In genomic region chr2:91254725-91255380, GRCm38 (mm10) we compare ENCODE assay signal across 9 mouse cellular contexts. TPM values are rescaled to one million over a fixed set of nuclear protein-coding genes. Genes with fewer than 3 reads are reported as not detected.
A peak's percentile ranks its signal among the peaks of the same experiment; 100 is the strongest.
DNase-seq lines count a peak whose midpoint lies in the region; ATAC-seq lines count a peak whose summit lies in the region.
"Had no signal": no experiment of that assay in that cellular context is flagged by ENCODE, and none has a peak within 500 bp of the region (broad histone marks: within the 10 kb centered on the region; RNA-seq: fewer than 3 reads in every experiment).

No protein-coding gene starts in this region.

- H3K27ac ChIP-seq in intestine, embryonic 14.5 days (ENCODE audit: low read depth), result no peak overlapping the region
- H3K27ac ChIP-seq in intestine, embryonic 15.5 days, result no peak overlapping the region
- H3K27ac ChIP-seq in embryonic facial prominence, embryonic 11.5 days (replicated peaks; ENCODE audit: low read depth, low read length), result no peak overlapping the region
- H3K27ac ChIP-seq in limb, embryonic 10.5 days, result no peak overlapping the region

- H3K9ac ChIP-seq in intestine, embryonic 14.5 days (ENCODE audit: low read length), result no peak overlapping the region
- H3K9ac ChIP-seq in intestine, embryonic 15.5 days, result no peak overlapping the region
- H3K9ac ChIP-seq in embryonic facial prominence, embryonic 11.5 days (replicated peaks; ENCODE audit: low read length), result no peak overlapping the region

- H3K4me2 ChIP-seq in intestine, embryonic 14.5 days (ENCODE audit: low read length), result no peak overlapping the region
- no peak overlapping the region for H3K4me2 ChIP-seq in intestine, embryonic 15.5 days (replicated peaks)
- H3K4me2 ChIP-seq in embryonic facial prominence, embryonic 11.5 days (ENCODE audit: low read depth, low read length), result no peak overlapping the region

- no peak overlapping the region for H3K4me3 ChIP-seq in intestine, embryonic 14.5 days (ENCODE audit: low read depth, low read length)
- no peak overlapping the region for H3K4me3 ChIP-seq in intestine, embryonic 15.5 days (replicated peaks)
- no peak overlapping the region for H3K4me3 ChIP-seq in embryonic facial prominence, embryonic 11.5 days (ENCODE audit: low read depth, low read length)
- H3K4me3 ChIP-seq in limb, embryonic 10.5 days, result peak overlapping the region; percentile 71; the same call in 1 of the 2 replicates

- DNase-seq in embryo, embryonic 10.5 days (ENCODE audit: low spot score), result peak; percentile 29
- no peak for DNase-seq in embryo, embryonic 10 days (ENCODE audit: low spot score)
- DNase-seq in intestine, embryonic 14.5 days (ENCODE audit: low spot score), result peak; percentile 49
- DNase-seq in embryonic facial prominence, embryonic 11.5 days (ENCODE audit: low spot score), result peak; percentile 52
- no peak for DNase-seq in limb, embryonic 10.5 days (ENCODE audit: low spot score)
- DNase-seq in layer of hippocampus, postnatal 10 days (ENCODE audit: low spot score in 2 of 2), result no peak
- DNase-seq in urinary bladder, postnatal 10 days (ENCODE audit: low spot score), result no peak

- no peaks in the 10 kb centered on the region for H3K9me3 ChIP-seq in intestine, embryonic 14.5 days (ENCODE audit: control insufficient read depth, low read length)
- no peaks in the 10 kb centered on the region for H3K9me3 ChIP-seq in intestine, embryonic 15.5 days
- H3K9me3 ChIP-seq in embryonic facial prominence, embryonic 11.5 days (replicated peaks; ENCODE audit: control insufficient read depth, low read length), result no peaks in the 10 kb centered on the region
- H3K9me3 ChIP-seq in limb, embryonic 10.5 days (replicated peaks), result no peaks in the 10 kb centered on the region
- H3K9me3 ChIP-seq: megakaryocyte, embryonic 14.5 days had no signal

- 31% methylated on average over 8 of the region's 8 CpGs for WGBS in intestine, embryonic 14.5 days
- WGBS in intestine, embryonic 15.5 days, result 40% methylated on average over 8 of the region's 8 CpGs
- 19% methylated on average over 8 of the region's 8 CpGs for WGBS in embryonic facial prominence, embryonic 11.5 days
- 17% methylated on average over 8 of the region's 8 CpGs for WGBS in limb, embryonic 10.5 days

- no peaks in the 10 kb centered on the region for H3K36me3 ChIP-seq in intestine, embryonic 14.5 days (ENCODE audit: control insufficient read depth, insufficient read depth, low read length)
- H3K36me3 ChIP-seq in intestine, embryonic 15.5 days, result no peaks in the 10 kb centered on the region
- no peaks in the 10 kb centered on the region for H3K36me3 ChIP-seq in embryonic facial prominence, embryonic 11.5 days (replicated peaks; ENCODE audit: control insufficient read depth, insufficient read depth, low read depth, low read length)
- no peaks in the 10 kb centered on the region for H3K36me3 ChIP-seq in limb, embryonic 10.5 days

- peaks cover 21% of the 10 kb centered on the region for H3K27me3 ChIP-seq in intestine, embryonic 14.5 days (replicated peaks; ENCODE audit: control insufficient read depth, insufficient read depth, low read length)
- peaks cover 14% of the 10 kb centered on the region; the same call in 1 of the 2 replicates for H3K27me3 ChIP-seq in intestine, embryonic 15.5 days (replicated peaks)
- H3K27me3 ChIP-seq in embryonic facial prominence, embryonic 11.5 days (ENCODE audit: control insufficient read depth, insufficient read depth, low read length), result no peaks in the 10 kb centered on the region; the same call in 1 of the 2 replicates
- peaks cover 47% of the 10 kb centered on the region for H3K27me3 ChIP-seq in limb, embryonic 10.5 days (ENCODE audit: low read depth, poor library complexity, severe bottlenecking)

- ATAC-seq in intestine, embryonic 14.5 days (replicated peaks; ENCODE audit: low FRiP score, low TSS enrichment, low read depth), result no peak
- no peak for ATAC-seq in intestine, embryonic 15.5 days
- ATAC-seq in embryonic facial prominence, embryonic 11.5 days (replicated peaks; ENCODE audit: insufficient number of reproducible peaks, low FRiP score, low TSS enrichment, low read depth), result no peak

- peaks cover 17% of the 10 kb centered on the region for H3K4me1 ChIP-seq in intestine, embryonic 14.5 days (replicated peaks; ENCODE audit: control insufficient read depth, insufficient read depth, low read length)
- H3K4me1 ChIP-seq in intestine, embryonic 15.5 days (replicated peaks), result peaks cover 24% of the 10 kb centered on the region
- peaks cover 6% of the 10 kb centered on the region for H3K4me1 ChIP-seq in embryonic facial prominence, embryonic 11.5 days (ENCODE audit: control insufficient read depth, insufficient read depth, low read length)
- H3K4me1 ChIP-seq in limb, embryonic 10.5 days, result peaks cover 49% of the 10 kb centered on the region

RNA-seq across cellular contexts. Expression of gene Pacsin3, which starts 0.9 kb away (rescaled TPM):
- 25.1 and 25.5 TPM in 2 replicates for polyA plus RNA-seq in intestine, embryonic 14.5 days (2014; fragmentation: Nextera tagmentation; extraction: Ambion mirVana)
- polyA plus RNA-seq in intestine, embryonic 15.5 days (2015; fragmentation: Nextera tagmentation; extraction: Ambion mirVana), result 21.3 and 22.3 TPM in 2 replicates
- polyA plus RNA-seq in embryonic facial prominence, embryonic 11.5 days (2014; fragmentation: Nextera tagmentation; extraction: Ambion mirVana), result 20.1 and 23.0 TPM in 2 replicates
- 23.6 and 37.0 TPM in 2 replicates for polyA plus RNA-seq in limb, embryonic 10.5 days (2016; fragmentation: Nextera tagmentation; extraction: Ambion mirVana)
- total RNA-seq in layer of hippocampus, postnatal 10 days (2021), result 10 to 100 TPM; 24.2 to 33.2 TPM

RNA-seq across cellular contexts. Expression of gene Arfgap2, which starts 9.9 kb away (rescaled TPM):
- 72.4 and 73.8 TPM in 2 replicates for polyA plus RNA-seq in intestine, embryonic 14.5 days (2014; fragmentation: Nextera tagmentation; extraction: Ambion mirVana)
- 72.0 and 75.6 TPM in 2 replicates for polyA plus RNA-seq in intestine, embryonic 15.5 days (2015; fragmentation: Nextera tagmentation; extraction: Ambion mirVana)
- polyA plus RNA-seq in embryonic facial prominence, embryonic 11.5 days (2014; fragmentation: Nextera tagmentation; extraction: Ambion mirVana), result 82.9 and 83.6 TPM in 2 replicates
- polyA plus RNA-seq in limb, embryonic 10.5 days (2016; fragmentation: Nextera tagmentation; extraction: Ambion mirVana), result 101 and 113 TPM in 2 replicates
- total RNA-seq in layer of hippocampus, postnatal 10 days (2021), result 10 to 100 TPM; 56.3 to 62.4 TPM

RNA-seq across cellular contexts. Expression of gene Ddb2, which starts 18.1 kb away (rescaled TPM):
- 16.3 and 22.2 TPM in 2 replicates for polyA plus RNA-seq in intestine, embryonic 14.5 days (2014; fragmentation: Nextera tagmentation; extraction: Ambion mirVana)
- polyA plus RNA-seq in intestine, embryonic 15.5 days (2015; fragmentation: Nextera tagmentation; extraction: Ambion mirVana), result 14.8 and 17.4 TPM in 2 replicates
- 11.4 and 12.6 TPM in 2 replicates for polyA plus RNA-seq in embryonic facial prominence, embryonic 11.5 days (2014; fragmentation: Nextera tagmentation; extraction: Ambion mirVana)
- 10.4 and 12.7 TPM in 2 replicates for polyA plus RNA-seq in limb, embryonic 10.5 days (2016; fragmentation: Nextera tagmentation; extraction: Ambion mirVana)
- total RNA-seq in layer of hippocampus, postnatal 10 days (2021), result 1 to 10 TPM; 8.9 to 9.4 TPM

RNA-seq across cellular contexts. Expression of gene Acp2, which starts 52.2 kb away (rescaled TPM):
- 26.1 and 31.9 TPM in 2 replicates for polyA plus RNA-seq in intestine, embryonic 14.5 days (2014; fragmentation: Nextera tagmentation; extraction: Ambion mirVana)
- polyA plus RNA-seq in intestine, embryonic 15.5 days (2015; fragmentation: Nextera tagmentation; extraction: Ambion mirVana), result 20.4 and 20.9 TPM in 2 replicates
- 31.1 and 37.2 TPM in 2 replicates for polyA plus RNA-seq in embryonic facial prominence, embryonic 11.5 days (2014; fragmentation: Nextera tagmentation; extraction: Ambion mirVana)
- 23.8 and 27.3 TPM in 2 replicates for polyA plus RNA-seq in limb, embryonic 10.5 days (2016; fragmentation: Nextera tagmentation; extraction: Ambion mirVana)
- total RNA-seq in layer of hippocampus, postnatal 10 days (2021), result 10 to 100 TPM; 47.3 to 55.0 TPM

RNA-seq across cellular contexts. Expression of gene Nr1h3, which starts 52.2 kb away (rescaled TPM):
- polyA plus RNA-seq in intestine, embryonic 14.5 days (2014; fragmentation: Nextera tagmentation; extraction: Ambion mirVana), result 4.2 and 4.9 TPM in 2 replicates
- 12.8 and 14.3 TPM in 2 replicates for polyA plus RNA-seq in intestine, embryonic 15.5 days (2015; fragmentation: Nextera tagmentation; extraction: Ambion mirVana)
- polyA plus RNA-seq in embryonic facial prominence, embryonic 11.5 days (2014; fragmentation: Nextera tagmentation; extraction: Ambion mirVana), result 0.91 and 0.95 TPM in 2 replicates
- polyA plus RNA-seq in limb, embryonic 10.5 days (2016; fragmentation: Nextera tagmentation; extraction: Ambion mirVana), result 1.5 and 1.7 TPM in 2 replicates
- total RNA-seq in layer of hippocampus, postnatal 10 days (2021), result 1 to 10 TPM; 2.3 to 3.7 TPM

Comparison
In these comparisons a context has a peak if more than half of its experiments do, and no peak if none do; other contexts are left out.
1. DNase-seq: peak in embryo, embryonic 10.5 days (single experiment), intestine, embryonic 14.5 days (single experiment) and embryonic facial prominence, embryonic 11.5 days (single experiment); none in embryo, embryonic 10 days (single experiment), limb, embryonic 10.5 days (single experiment), layer of hippocampus, postnatal 10 days (0 of 2) and urinary bladder, postnatal 10 days (single experiment).